Mouse (Mus musculus) C2C12 (cell line): ENCODE measurements around the gene Fbxo42. TPM values are rescaled to one million over a fixed set of nuclear protein-coding genes. Genes with fewer than 3 reads are reported as not detected.
"Not testable (repeated sequence)": the region's sequence is repeated elsewhere in the genome, so short reads cannot be mapped to it uniquely, and the experiment has no call there.

Experiments
- H3K27me3 ChIP-seq: one replicate; pipeline ENCODE4 v1.6.1; 2011; ENCODE audit not compliant: control insufficient read depth, insufficient read depth, insufficient read length
- H3K36me3 ChIP-seq: one replicate; pipeline ENCODE4 v1.6.1; 2011; ENCODE audit not compliant: control insufficient read depth, insufficient read depth
- H3K4me3 ChIP-seq: one replicate; pipeline ENCODE4 v1.5.1; 2011; ENCODE audit warnings: mild to moderate bottlenecking, control low read depth; ENCODE audit not compliant: poor library complexity, insufficient read depth, severe bottlenecking
- H3K79me2 ChIP-seq: one replicate; pipeline ENCODE4 v1.6.1; 2011; ENCODE audit not compliant: control insufficient read depth, insufficient read depth
- H3K79me3 ChIP-seq: one replicate; pipeline ENCODE4 v1.6.1; 2011; ENCODE audit warnings: low read depth, control low read depth
- H3ac ChIP-seq: one replicate; pipeline ENCODE3; 2011; ENCODE audit warnings: low read depth; ENCODE audit not compliant: control insufficient read depth, insufficient read length
- CEBPB ChIP-seq: IDR thresholded peaks from one replicate; pipeline ENCODE4 v1.6.1; 2011; ENCODE audit warnings: low read depth, mild to moderate bottlenecking, control low read depth, moderate library complexity
- CTCF ChIP-seq: IDR thresholded peaks from one replicate; pipeline ENCODE4 v1.5.1; 2011; ENCODE audit not compliant: control insufficient read depth, insufficient read depth, insufficient read length
- FOSL1 ChIP-seq: IDR thresholded peaks from one replicate; pipeline ENCODE4 v1.8.0; 2011; ENCODE audit warnings: mild to moderate bottlenecking, low read length; ENCODE audit not compliant: poor library complexity, insufficient read depth, severe bottlenecking
- MAX ChIP-seq: IDR thresholded peaks from one replicate; pipeline ENCODE4 v1.6.1; 2011; ENCODE audit warnings: mild to moderate bottlenecking, control low read depth
- MYOD1 ChIP-seq: IDR thresholded peaks from one replicate; pipeline ENCODE4 v1.6.1; 2011; ENCODE audit warnings: low read depth; ENCODE audit not compliant: control insufficient read depth, insufficient read length
- MYOG ChIP-seq: IDR thresholded peaks from one replicate; pipeline ENCODE4 v1.6.1; 2011; ENCODE audit not compliant: control insufficient read depth, insufficient read length; ENCODE audit errors: extremely low read depth
- USF1 ChIP-seq: IDR thresholded peaks from one replicate; pipeline ENCODE4 v1.6.1; 2011; ENCODE audit warnings: low read depth, mild to moderate bottlenecking, control low read depth, moderate library complexity
- polyA plus RNA-seq: library from polyadenylated mRNA; unstranded; fragments of >200 nt; fragmentation: generic; extraction: Trizol; gene quantifications from one replicate; pipeline ENCODE4 v1.2.1, GENCODE M21; 2012; ENCODE audit warnings: missing spikeins

Fbxo42 gene
- polyA plus RNA-seq, 1 experiment = 11.6 TPM

DNA sequence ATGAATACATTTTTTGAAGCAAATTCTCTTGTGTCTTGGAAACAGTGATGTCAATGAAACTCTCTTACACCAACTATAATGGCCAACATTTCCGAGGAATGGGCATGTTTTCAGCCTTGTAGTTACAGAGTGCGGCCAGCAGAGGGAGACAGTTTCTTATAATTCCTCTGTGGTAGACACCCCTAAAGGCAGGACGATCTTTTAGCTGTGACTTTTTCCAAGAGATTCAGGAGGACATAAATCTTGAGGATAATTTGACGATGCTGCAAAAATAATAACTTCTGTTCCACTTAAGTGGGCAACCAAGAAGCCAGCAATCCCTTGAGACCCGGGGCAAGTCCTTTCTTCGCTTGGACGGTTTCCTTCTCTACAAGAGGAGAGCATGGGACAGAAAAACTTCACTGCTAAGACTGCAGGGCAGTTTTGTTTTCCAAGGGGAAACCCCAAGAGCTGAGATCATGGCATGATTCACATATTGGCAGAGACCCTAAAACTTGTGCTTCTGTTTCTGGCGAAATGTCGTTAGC, 5.4 kb upstream of the Fbxo42 start:
- Histone ChIP-seq H3ac (peak overlapping the region; percentile 72), H3K79me2 (peaks cover 21% of the 10 kb centered on the region), H3K4me3 (no peak overlapping the region), H3K27me3 (no peaks in the 10 kb centered on the region), H3K79me3 (peaks cover 17% of the 10 kb centered on the region), H3K36me3 (no peaks in the 10 kb centered on the region)
- TF ChIP-seq USF1 (no peak), MAX (peak; percentile 13), FOSL1 (no peak), CTCF (peak; percentile 45)

DNA sequence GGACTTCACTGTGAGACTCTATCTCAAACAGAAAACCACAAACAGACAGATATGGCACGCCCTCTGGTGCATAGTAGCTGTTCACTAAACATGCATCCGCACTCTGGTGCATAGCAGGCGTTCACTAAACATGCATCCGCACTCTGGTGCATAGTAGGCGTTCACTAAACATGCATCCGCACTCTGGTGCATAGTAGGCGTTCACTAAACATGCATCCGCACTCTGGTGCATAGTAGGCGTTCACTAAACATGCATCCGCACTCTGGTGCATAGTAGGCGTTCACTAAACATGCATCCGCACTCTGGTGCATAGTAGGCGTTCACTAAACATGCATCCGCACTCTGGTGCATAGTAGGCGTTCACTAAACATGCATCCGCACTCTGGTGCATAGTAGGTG, 2.6 kb upstream of the Fbxo42 start:
- Histone ChIP-seq H3K79me3 (peaks cover 20% of the 10 kb centered on the region), H3K79me2 (peaks cover 23% of the 10 kb centered on the region)
- not testable (repeated sequence) for H3ac ChIP-seq, H3K4me3 ChIP-seq, H3K27me3 ChIP-seq, H3K36me3 ChIP-seq

DNA sequence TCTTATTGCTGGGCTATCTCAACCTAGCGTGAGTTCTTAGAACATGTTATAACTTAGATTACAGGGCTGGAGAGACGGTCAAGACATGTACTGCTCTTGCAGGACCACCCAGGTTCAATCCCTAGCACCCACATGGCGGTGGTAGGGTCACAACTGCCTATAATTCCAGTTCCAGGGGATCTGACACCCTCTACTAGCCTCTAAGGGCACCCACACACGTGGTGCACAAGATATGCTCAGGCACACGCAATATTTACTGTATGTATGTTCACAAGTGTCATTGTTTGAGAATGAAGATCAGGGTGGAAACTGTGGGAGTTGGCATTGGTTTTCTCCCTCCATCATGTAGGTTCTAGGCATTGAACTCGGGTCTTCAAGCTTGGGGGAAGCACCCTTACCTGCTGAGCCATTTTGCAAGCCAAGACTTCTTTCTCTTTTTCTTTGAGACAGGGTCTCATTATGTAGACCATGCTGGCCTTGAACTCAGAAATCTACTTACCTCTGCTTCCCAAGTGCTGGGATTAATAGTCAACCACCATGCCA, 1.2 kb upstream of the Fbxo42 start:
- H3ac ChIP-seq = no peak overlapping the region
- peaks cover 34% of the 10 kb centered on the region for H3K79me3 ChIP-seq
- TF ChIP-seq MAX (no peak), CTCF (no peak), MYOG (no peak), CEBPB (no peak), MYOD1 (no peak)
- H3K79me2 ChIP-seq = peaks cover 38% of the 10 kb centered on the region
- no peak overlapping the region for H3K4me3 ChIP-seq
- H3K27me3 ChIP-seq = no peaks in the 10 kb centered on the region
- no peaks in the 10 kb centered on the region for H3K36me3 ChIP-seq

DNA sequence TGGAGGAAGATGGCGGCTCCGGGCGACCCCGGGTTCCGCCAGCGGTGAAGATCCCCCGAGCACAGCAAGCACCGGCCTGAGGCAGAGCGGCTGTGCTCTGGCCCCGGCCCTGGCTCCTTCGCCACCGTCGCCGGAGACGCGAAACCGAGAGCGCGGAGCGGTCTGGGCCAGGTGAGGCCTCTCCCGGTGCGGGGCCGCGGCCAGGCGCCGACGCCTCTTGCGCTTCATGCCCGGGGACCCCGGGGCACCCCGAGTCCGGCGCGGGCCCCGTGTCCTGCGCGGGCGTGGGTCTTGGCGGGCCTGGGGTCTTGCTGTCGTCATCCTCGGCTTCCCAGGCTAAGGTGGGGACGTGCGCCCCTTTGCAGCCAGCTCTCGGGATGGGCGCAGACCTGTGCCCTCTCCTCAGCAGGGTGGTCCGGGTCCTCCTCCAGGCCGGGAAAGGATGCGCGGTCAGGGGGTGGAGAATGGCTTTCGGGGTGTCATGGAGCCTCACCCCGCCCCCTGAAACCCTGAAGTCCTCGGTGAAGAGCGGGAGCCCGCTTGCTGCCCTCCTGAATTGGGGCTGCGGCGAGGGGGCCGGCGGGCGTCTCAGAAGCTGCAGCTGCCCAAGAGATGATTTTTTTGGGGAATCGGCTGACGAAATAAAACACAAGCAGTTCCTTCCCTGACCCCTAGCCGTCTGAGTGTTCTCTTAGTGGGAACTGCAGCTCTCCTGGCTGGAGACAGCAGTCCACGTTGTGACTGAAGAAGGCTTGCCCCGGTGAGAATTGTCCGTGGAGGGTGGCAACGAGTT, 492 bp downstream of the Fbxo42 start:
- peak overlapping the region; percentile 98 for H3ac ChIP-seq
- TF ChIP-seq MYOD1 = no peak
- no peak for TF ChIP-seq CTCF
- H3K79me3 ChIP-seq = peaks cover 50% of the 10 kb centered on the region
- no peaks in the 10 kb centered on the region for H3K27me3 ChIP-seq
- peaks cover 54% of the 10 kb centered on the region for H3K79me2 ChIP-seq
- no peaks in the 10 kb centered on the region for H3K36me3 ChIP-seq
- peak overlapping the region; percentile 84 for H3K4me3 ChIP-seq

DNA sequence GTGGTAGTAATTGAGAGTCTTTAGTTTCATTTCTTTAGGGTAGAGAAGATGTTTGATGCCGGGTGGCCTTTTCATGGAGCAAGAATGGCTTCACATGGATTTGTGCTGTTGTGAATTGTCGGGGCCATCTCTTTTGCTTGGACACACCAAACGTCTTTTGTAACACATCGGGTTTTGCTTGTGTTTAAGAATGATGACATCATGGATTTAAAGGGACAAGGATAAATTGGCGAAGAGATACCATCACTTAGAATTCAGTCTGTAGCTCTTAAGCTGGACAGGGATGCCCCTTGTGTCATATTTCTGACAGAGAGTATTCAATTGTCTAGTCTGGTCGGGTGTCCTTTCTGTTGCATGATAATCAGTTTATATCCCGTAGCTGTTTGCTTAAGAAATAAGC, 1.4 kb downstream of the Fbxo42 start:
- peak overlapping the region; percentile 40 for H3ac ChIP-seq
- H3K79me3 ChIP-seq = peaks cover 57% of the 10 kb centered on the region
- peak overlapping the region; percentile 84 for H3K4me3 ChIP-seq
- peaks cover 63% of the 10 kb centered on the region for H3K79me2 ChIP-seq
- H3K36me3 ChIP-seq = no peaks in the 10 kb centered on the region
- no peaks in the 10 kb centered on the region for H3K27me3 ChIP-seq
- no peak for TF ChIP-seq MYOD1
- TF ChIP-seq FOSL1 = no peak
- TF ChIP-seq MAX = no peak
- no peak for TF ChIP-seq CEBPB
- no peak for TF ChIP-seq MYOG
- no peak for TF ChIP-seq USF1
- TF ChIP-seq CTCF = no peak

DNA sequence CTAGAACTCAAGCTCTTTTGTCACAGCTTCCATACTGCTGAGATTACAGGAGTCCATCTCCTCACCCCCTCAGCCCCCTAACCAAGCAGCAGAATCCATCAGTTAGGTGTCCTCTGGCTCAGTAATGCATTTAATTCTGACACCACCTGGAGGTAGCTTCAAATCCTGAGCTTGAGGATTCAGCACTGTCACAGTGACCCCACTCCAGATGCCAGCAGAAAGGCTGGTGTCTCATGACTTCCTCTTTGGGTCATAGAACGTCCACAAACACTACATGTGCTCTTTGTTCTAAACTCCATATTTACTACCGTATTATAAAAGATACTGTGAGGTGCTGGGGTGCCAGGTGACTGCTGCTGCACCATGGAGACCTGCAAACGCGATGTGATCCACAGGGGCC, 9.8 kb downstream of the Fbxo42 start:
- Histone ChIP-seq H3K36me3 (no peaks in the 10 kb centered on the region), H3K79me2 (peaks cover 100% of the 10 kb centered on the region), H3K27me3 (no peaks in the 10 kb centered on the region), H3ac (no peak overlapping the region), H3K79me3 (peaks cover 82% of the 10 kb centered on the region), H3K4me3 (no peak overlapping the region)
- TF ChIP-seq MYOD1 (no peak), USF1 (no peak), FOSL1 (no peak)
